12 mouse cellular contexts compared by ENCODE assay signal in genomic region chr7:98558128-98558921, GRCm38 (mm10).
DNase-seq lines count a peak whose midpoint lies in the region; ATAC-seq and TF ChIP-seq lines count a peak whose summit lies in the region.
"Had no signal": no experiment of that assay in that cellular context is flagged by ENCODE, and none has a peak within 500 bp of the region (broad histone marks: within the 10 kb centered on the region; RNA-seq: fewer than 3 reads in every experiment).

No protein-coding gene starts in this region.

- 80% methylated on average over 9 of the region's 9 CpGs for WGBS in hindbrain, embryonic 10.5 days
- 83% methylated on average over 9 of the region's 9 CpGs for WGBS in hindbrain, embryonic 13.5 days
- 66% methylated on average over 9 of the region's 9 CpGs for WGBS in heart, embryonic 10.5 days
- 81% methylated on average over 9 of the region's 9 CpGs for WGBS in forebrain, embryonic 11.5 days

- no peaks in the 10 kb centered on the region for H3K36me3 ChIP-seq in hindbrain, embryonic 10.5 days
- H3K36me3 ChIP-seq in hindbrain, embryonic 13.5 days = no peaks in the 10 kb centered on the region
- H3K36me3 ChIP-seq in CH12.LX (replicated peaks in 1 of 2; ENCODE audit: control insufficient read depth in 1 of 2, insufficient read depth in 1 of 2, low read length in 1 of 2) = no peaks in the 10 kb centered on the region
- no peaks in the 10 kb centered on the region for H3K36me3 ChIP-seq in heart, embryonic 10.5 days
- H3K36me3 ChIP-seq in myocyte (ENCODE audit: control insufficient read depth, insufficient read depth) = no peaks in the 10 kb centered on the region
- H3K36me3 ChIP-seq in forebrain, embryonic 11.5 days (ENCODE audit: control insufficient read depth, insufficient read depth, low read length) = no peaks in the 10 kb centered on the region
- H3K36me3 ChIP-seq: limb, embryonic 12.5 days; neural tube, embryonic 12.5 days had no signal

- no peak for DNase-seq in hindbrain, embryonic 10.5 days (ENCODE audit: low spot score)
- DNase-seq in CH12.LX (ENCODE audit: extremely low read depth) = peak; percentile 15
- no peak for DNase-seq in heart, embryonic 10.5 days (ENCODE audit: low spot score)
- no peak for DNase-seq in adrenal gland, postnatal 14 days
- DNase-seq in forebrain, embryonic 11.5 days (ENCODE audit: low spot score) = no peak
- DNase-seq in layer of hippocampus, adult 8-10 months (ENCODE audit: low spot score in 2 of 2) = no peak
- DNase-seq: cerebellum, adult 11 months had no signal

- in situ Hi-C loops in CH12.LX (cut with MboI; ENCODE audit: low pct_ligation_motif_present, low pct_unique_long_range_greater_than_20kb, low sequenced_read_pairs) = no loop called here

- H3ac ChIP-seq in myocyte (ENCODE audit: control insufficient read depth, insufficient read length) = no peak overlapping the region

- peak; percentile 21; the same call in 1 of the 2 replicates for TF ChIP-seq EP300 in CH12.LX (IDR thresholded peaks at IDR 0.05; ENCODE audit: low read length)

- no peaks in the 10 kb centered on the region for H3K27me3 ChIP-seq in hindbrain, embryonic 10.5 days (ENCODE audit: insufficient read depth, poor library complexity, severe bottlenecking)
- H3K27me3 ChIP-seq in hindbrain, embryonic 13.5 days = no peaks in the 10 kb centered on the region
- H3K27me3 ChIP-seq in CH12.LX (replicated peaks) (no peaks in the 10 kb centered on the region), myocyte (ENCODE audit: control insufficient read depth, insufficient read depth, insufficient read length) (no peaks in the 10 kb centered on the region)
- 0 out of 2 replicates have a peak, but pooled peaks cover 4% of the 10 kb centered on the region for H3K27me3 ChIP-seq in heart, embryonic 10.5 days (ENCODE audit: insufficient read depth, poor library complexity, severe bottlenecking)
- no peaks in the 10 kb centered on the region for H3K27me3 ChIP-seq in forebrain, embryonic 11.5 days (ENCODE audit: control insufficient read depth, insufficient read depth, low read length)
- H3K27me3 ChIP-seq: limb, embryonic 12.5 days; neural tube, embryonic 12.5 days had no signal

- no peak for ATAC-seq in hindbrain, embryonic 13.5 days (ENCODE audit: low FRiP score)
- no peak for ATAC-seq in forebrain, embryonic 11.5 days (replicated peaks; ENCODE audit: low FRiP score)

- no peaks in the 10 kb centered on the region for H3K9me3 ChIP-seq in hindbrain, embryonic 10.5 days
- H3K9me3 ChIP-seq in hindbrain, embryonic 13.5 days = no peaks in the 10 kb centered on the region
- no peaks in the 10 kb centered on the region for H3K9me3 ChIP-seq in CH12.LX (replicated peaks; ENCODE audit: low read length)
- H3K9me3 ChIP-seq in heart, embryonic 10.5 days = no peaks in the 10 kb centered on the region
- no peaks in the 10 kb centered on the region for H3K9me3 ChIP-seq in forebrain, embryonic 11.5 days (ENCODE audit: control insufficient read depth, low read length)
- H3K9me3 ChIP-seq: limb, embryonic 12.5 days; neural tube, embryonic 12.5 days had no signal

- H3K4me2 ChIP-seq in hindbrain, embryonic 13.5 days = no peak overlapping the region
- H3K4me2 ChIP-seq in CH12.LX (ENCODE audit: insufficient read depth, low read depth, poor library complexity, severe bottlenecking) (no peak overlapping the region), myocyte (ENCODE audit: low read depth) (peak overlapping the region; percentile 45)
- H3K4me2 ChIP-seq in forebrain, embryonic 11.5 days (ENCODE audit: low read depth, low read length, severe bottlenecking) = no peak overlapping the region
- H3K4me2 ChIP-seq: limb, embryonic 12.5 days; neural tube, embryonic 12.5 days had no signal

- no peak overlapping the region for H3K9ac ChIP-seq in hindbrain, embryonic 13.5 days
- no peak overlapping the region for H3K9ac ChIP-seq in CH12.LX (ENCODE audit: insufficient read depth, low read depth)
- no peak overlapping the region for H3K9ac ChIP-seq in forebrain, embryonic 11.5 days (ENCODE audit: low read length)
- H3K9ac ChIP-seq: limb, embryonic 12.5 days; neural tube, embryonic 12.5 days had no signal

- H3K4me1 ChIP-seq in hindbrain, embryonic 10.5 days (replicated peaks) = peaks cover 5% of the 10 kb centered on the region; the same call in 1 of the 2 replicates
- H3K4me1 ChIP-seq in hindbrain, embryonic 13.5 days (replicated peaks) = no peaks in the 10 kb centered on the region
- peaks cover 12 to 35% of the 10 kb centered on the region in 2 experiments for H3K4me1 ChIP-seq in CH12.LX (ENCODE audit: control insufficient read depth in 1 of 2, insufficient read depth in 2 of 2)
- peaks cover 25% of the 10 kb centered on the region for H3K4me1 ChIP-seq in heart, embryonic 10.5 days
- H3K4me1 ChIP-seq in forebrain, embryonic 11.5 days (replicated peaks; ENCODE audit: control insufficient read depth, insufficient read depth, low read length) = no peaks in the 10 kb centered on the region
- H3K4me1 ChIP-seq: neural tube, embryonic 12.5 days had no signal

- dilution Hi-C loops in CH12.LX (cut with MboI; ENCODE audit: extremely low pct_ligation_motif_present, extremely low pct_unique_long_range_greater_than_20kb, low sequenced_read_pairs) = no loop called here

- TF ChIP-seq POLR2A in CH12.LX (IDR thresholded peaks at IDR 0.05; ENCODE audit: low read depth, low read length) = no peak
- no peak for TF ChIP-seq POLR2A in myocyte (IDR thresholded peaks at IDR 0.05; ENCODE audit: insufficient read length, low read depth)

- H3K27ac ChIP-seq in hindbrain, embryonic 10.5 days = peak overlapping the region; percentile 56
- H3K27ac ChIP-seq in hindbrain, embryonic 13.5 days = no peak overlapping the region
- no peak overlapping the region for H3K27ac ChIP-seq in CH12.LX (ENCODE audit: insufficient read depth, low read depth)
- peak overlapping the region; percentile 70; the same call in 1 of the 2 replicates for H3K27ac ChIP-seq in heart, embryonic 10.5 days
- H3K27ac ChIP-seq in forebrain, embryonic 11.5 days (ENCODE audit: low read depth, low read length) = no peak overlapping the region
- H3K27ac ChIP-seq: limb, embryonic 12.5 days; neural tube, embryonic 12.5 days had no signal

- TF ChIP-seq CTCF in CH12.LX (conservative IDR thresholded peaks at IDR 0.05 in 1 of 2, IDR thresholded peaks at IDR 0.05 in 1 of 2; ENCODE audit: low read depth in 2 of 2, low read length in 2 of 2) = no peak

- H3K79me2 ChIP-seq in CH12.LX (replicated peaks; ENCODE audit: control insufficient read depth, extremely low read depth, insufficient read depth, poor library complexity, severe bottlenecking) = no peaks in the 10 kb centered on the region
- H3K79me2 ChIP-seq in myocyte (ENCODE audit: control insufficient read depth, insufficient read depth) = no peaks in the 10 kb centered on the region

- no peak overlapping the region for H3K4me3 ChIP-seq in hindbrain, embryonic 10.5 days
- no peak overlapping the region for H3K4me3 ChIP-seq in hindbrain, embryonic 13.5 days
- H3K4me3 ChIP-seq in CH12.LX (replicated peaks in 1 of 3; ENCODE audit: low read depth in 2 of 3, low read length in 2 of 3, poor library complexity in 1 of 3) (no peak overlapping the region), myocyte (no peak overlapping the region)
- no peak overlapping the region for H3K4me3 ChIP-seq in heart, embryonic 10.5 days
- no peak overlapping the region for H3K4me3 ChIP-seq in forebrain, embryonic 11.5 days (ENCODE audit: low read depth, low read length)
- H3K4me3 ChIP-seq: erythroblast, embryonic 14.5 days; limb, embryonic 12.5 days; neural tube, embryonic 12.5 days had no signal

- TF ChIP-seq RAD21 in CH12.LX (IDR thresholded peaks at IDR 0.05; ENCODE audit: low read depth, low read length) = no peak

TF ChIP-seq in CH12.LX, 34 proteins besides CTCF, POLR2A, EP300 and RAD21:
- TF ChIP-seq ETS1 (conservative IDR thresholded peaks at IDR 0.05; ENCODE audit: low read depth, low read length) (peak; percentile 25; the same call in 1 of the 2 replicates), JUND (conservative IDR thresholded peaks at IDR 0.05; ENCODE audit: low read depth, low read length) (no peak)

TF ChIP-seq in myocyte, 11 proteins besides CTCF, POLR2A, EP300 and RAD21:
- TF ChIP-seq CEBPB (IDR thresholded peaks at IDR 0.05; ENCODE audit: insufficient read depth, poor library complexity, severe bottlenecking) (no peak), USF1 (IDR thresholded peaks at IDR 0.05; ENCODE audit: low read depth) (no peak), MYOG (IDR thresholded peaks at IDR 0.05; ENCODE audit: control insufficient read depth in 1 of 3, insufficient read depth in 1 of 3, insufficient read length in 2 of 3, low read depth in 2 of 3) (no peak), MYOD1 (IDR thresholded peaks at IDR 0.05; ENCODE audit: control insufficient read depth in 1 of 3, insufficient read length in 2 of 3, low read depth in 2 of 3) (peak in 2 of 3 experiments; percentile 32 to 46), E2F4 (IDR thresholded peaks at IDR 0.05; ENCODE audit: insufficient read depth) (no peak), TCF12 (IDR thresholded peaks at IDR 0.05; ENCODE audit: insufficient read depth, poor library complexity, severe bottlenecking) (peak; percentile 2), REST (IDR thresholded peaks at IDR 0.05; ENCODE audit: insufficient read depth, insufficient read length) (no peak)
TF ChIP-seq in myocyte: peak in this region for 2.

Comparison
In these comparisons a context has a peak if more than half of its experiments do, and no peak if none do; other contexts are left out.
1. H3K27ac ChIP-seq: peak in hindbrain, embryonic 10.5 days (single experiment) and heart, embryonic 10.5 days (single experiment); none in hindbrain, embryonic 13.5 days (single experiment), CH12.LX (single experiment) and forebrain, embryonic 11.5 days (single experiment).